Mouse (Mus musculus) G1E (cell line): ENCODE data around the gene Dstn.

Experiments
- CTCF ChIP-seq: IDR thresholded peaks from 2 replicates; pipeline ENCODE4 v1.5.1; 2012; ENCODE audit warnings: low read depth, low read length, inconsistent platforms, mixed read lengths
- GATA1 ChIP-seq: IDR thresholded peaks from 2 replicates; pipeline ENCODE4 v1.6.1; 2012; ENCODE audit warnings: borderline replicate concordance, low read length, inconsistent platforms, mixed read lengths
- TAL1 ChIP-seq: conservative IDR thresholded peaks from 2 replicates; pipeline ENCODE4 v1.6.1; 2012; ENCODE audit warnings: low read depth, low read length, inconsistent platforms, mixed read lengths

DNA sequence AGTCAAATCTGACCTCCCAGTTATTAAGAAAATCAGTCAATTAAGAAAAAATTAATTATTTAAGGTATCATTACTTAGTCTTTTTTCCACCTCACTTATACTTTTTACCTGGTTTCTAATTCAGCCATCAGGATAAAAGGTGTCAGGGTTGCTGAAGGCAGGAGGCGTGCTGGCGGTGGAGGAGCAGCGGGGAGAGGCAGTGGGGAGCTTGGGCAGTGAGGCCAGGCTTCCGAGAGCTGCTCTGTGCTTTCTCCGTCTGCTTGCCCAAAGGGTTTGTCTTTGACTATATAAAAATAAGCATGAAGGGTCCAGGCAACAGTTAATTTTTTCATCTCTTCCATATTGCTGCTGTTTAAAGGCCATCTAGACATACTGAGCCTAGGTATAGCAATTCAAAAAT, 18.4 kb downstream of the Dstn start:
- TF ChIP-seq TAL1 (no peak), CTCF (no peak), GATA1 (no peak)
